Mouse (Mus musculus) effector memory CD4-positive, alpha-beta T cell, adult 5 months (primary cell): ENCODE results near the gene Ywhaq. TPM values are rescaled to one million over a fixed set of nuclear protein-coding genes. Genes with fewer than 3 reads are reported as not detected.

ENCODE experiments used
- polyA plus RNA-seq: library from polyadenylated mRNA; unstranded; fragments of 100-300 nt; shearing (Covaris generic); gene quantifications from one replicate; pipeline ENCODE4 v1.2.1, GENCODE M21; 2017

Gene Ywhaq
- 250 TPM for polyA plus RNA-seq

DNA sequence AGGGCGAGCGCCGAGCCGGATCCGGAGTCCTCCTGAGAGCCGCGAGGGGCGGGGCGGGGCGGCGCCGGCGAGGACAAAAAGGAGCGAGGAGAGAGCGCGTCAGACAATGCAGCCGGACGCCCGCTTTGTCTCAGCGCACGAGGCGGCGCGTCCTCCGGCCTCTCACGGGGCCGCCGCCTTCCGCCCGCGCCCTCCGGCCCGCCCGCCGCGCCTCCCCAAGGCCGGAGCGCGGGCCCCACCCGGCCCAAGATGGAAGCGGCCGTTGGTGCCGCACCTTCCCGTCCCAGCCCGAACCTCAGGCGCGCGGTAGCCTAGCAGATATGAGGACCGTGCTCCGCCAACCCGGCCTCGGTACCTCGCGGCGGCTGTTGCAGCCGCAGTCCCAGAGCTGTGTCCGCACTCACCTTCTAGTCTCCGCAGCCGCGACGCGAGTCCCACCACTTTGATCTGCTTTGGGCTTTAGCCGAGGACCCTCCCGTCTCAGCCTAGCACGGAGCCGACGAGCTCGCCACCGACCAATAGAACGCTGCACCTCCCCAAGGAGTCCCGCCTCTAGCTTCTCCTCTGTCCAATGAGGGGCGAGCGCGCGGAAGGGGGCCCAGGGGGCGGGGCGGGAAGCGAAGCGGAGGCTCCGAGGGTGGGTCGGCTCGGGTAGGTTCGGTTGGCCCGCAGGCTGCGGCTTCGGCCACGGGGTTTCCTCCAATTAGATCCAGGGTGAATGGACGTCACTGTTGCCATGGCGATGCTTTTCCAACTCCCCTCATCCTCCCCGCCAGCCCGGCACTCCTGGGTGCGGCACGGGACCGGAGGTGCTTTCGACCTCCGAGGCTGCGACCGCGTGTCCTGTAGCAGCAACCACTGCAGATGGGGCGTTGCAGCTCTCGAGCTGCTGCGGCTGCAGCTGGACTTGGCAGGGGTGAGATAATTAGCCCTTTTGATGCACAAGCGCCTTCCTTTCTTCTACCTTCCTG is at the start of gene Ywhaq:
Gene Ywhaq (minus strand): TSS at position 538 of the 971 bp plus-strand sequence.

DNA sequence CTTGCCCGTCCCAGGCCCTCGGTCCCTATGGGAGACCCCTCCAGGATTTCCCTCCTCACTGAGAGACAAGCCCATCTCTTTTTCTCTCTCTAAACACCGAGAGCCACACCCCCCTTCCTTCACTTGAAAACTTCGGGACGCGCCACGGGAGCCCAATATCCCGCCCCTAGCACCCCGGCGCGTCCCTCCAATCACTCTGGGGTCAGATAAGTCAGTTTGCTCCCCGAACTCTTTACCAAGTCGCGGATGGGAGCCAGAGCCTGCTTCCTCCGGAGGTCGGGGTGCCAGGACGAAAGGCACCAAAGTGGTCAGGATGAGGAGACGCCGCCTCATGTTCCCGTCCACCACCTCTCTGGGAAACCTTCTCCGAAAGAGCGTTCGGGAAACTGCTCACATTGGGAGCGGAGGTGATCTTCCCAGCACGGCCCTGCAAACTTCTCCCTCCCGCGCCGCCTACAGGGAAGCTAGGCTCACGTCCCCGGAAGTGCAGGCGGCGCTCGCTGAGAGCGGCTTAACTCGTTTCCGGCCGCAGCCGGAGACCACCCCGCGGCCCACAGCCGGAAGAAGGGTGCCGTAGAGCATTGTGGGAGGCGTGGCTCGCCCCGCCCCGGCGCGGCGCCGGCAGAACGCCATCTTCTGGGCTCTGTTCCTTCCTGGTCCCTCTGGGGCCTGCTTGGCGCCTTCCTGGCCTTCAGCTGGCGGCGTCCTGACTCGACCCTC is 44.2 kb downstream of the Ywhaq start, which contains the start of gene Adam17:
Gene Adam17 (minus strand): TSS at position 533 of the 720 bp plus-strand sequence.

Other genes starting within 250 kb of the Ywhaq start
- 93.0 TPM for gene Cpsf3, start 132.2 kb downstream of the Ywhaq start, polyA plus RNA-seq
- 60.6 TPM for gene Itgb1bp1, start 131.4 kb downstream of the Ywhaq start, polyA plus RNA-seq
- 18.4 TPM for gene Iah1, start 101.2 kb downstream of the Ywhaq start, polyA plus RNA-seq
- 37.2 TPM for gene Adam17, start 44.0 kb downstream of the Ywhaq start, polyA plus RNA-seq